Mouse (Mus musculus) midbrain, embryonic 13.5 days (tissue): ENCODE measurements at regions not wholly inside any gene's neighbourhood (a gene's known extent, or its start where the extent isn't known, plus 50 kb on each side); places are given as distances from the start of the nearest gene placed in this dataset.

Experiments used
- ATAC-seq: fragments of 200-750 bp; cut with Nextera tagmentation; 2 replicates; pipeline ENCODE4 v1.8.0; 2017; ENCODE audit warnings: mild to moderate bottlenecking, moderate TSS enrichment, moderate library complexity
- H3K27ac ChIP-seq: fragments of 300-500 bp; sonication (generic); 2 replicates; pipeline ENCODE4 v1.5.1; 2015; ENCODE audit warnings: inconsistent platforms, mild to moderate bottlenecking, moderate library complexity
- H3K27me3 ChIP-seq: fragments of 300-500 bp; sonication (generic); 2 replicates; pipeline ENCODE4 v1.6.1; 2015; ENCODE audit warnings: mild to moderate bottlenecking, inconsistent platforms
- H3K36me3 ChIP-seq: fragments of 300-500 bp; sonication (generic); 2 replicates; pipeline ENCODE4 v1.6.1; 2015; ENCODE audit warnings: mild to moderate bottlenecking, inconsistent platforms
- H3K4me1 ChIP-seq: fragments of 300-500 bp; sonication (generic); replicated peaks from 2 replicates; pipeline ENCODE4 v1.6.1; 2015; ENCODE audit warnings: inconsistent platforms
- H3K4me2 ChIP-seq: fragments of 300-500 bp; sonication (generic); replicated peaks from 2 replicates; pipeline ENCODE4 v1.6.1; 2015; ENCODE audit warnings: moderate library complexity, mild to moderate bottlenecking, inconsistent platforms
- H3K4me3 ChIP-seq: fragments of 300-500 bp; sonication (generic); replicated peaks from 2 replicates; pipeline ENCODE4 v1.5.1; 2015; ENCODE audit warnings: mild to moderate bottlenecking, inconsistent platforms
- H3K9ac ChIP-seq: fragments of 300-500 bp; sonication (generic); replicated peaks from 2 replicates; pipeline ENCODE4 v1.6.1; 2015; ENCODE audit warnings: mild to moderate bottlenecking, inconsistent platforms
- H3K9me3 ChIP-seq: fragments of 300-500 bp; sonication (generic); 2 replicates; pipeline ENCODE4 v1.6.1; 2016; ENCODE audit warnings: mild to moderate bottlenecking, inconsistent platforms
- WGBS: fragments of 180-500 bp; shearing (Covaris S2); methylation state at CpG from one replicate; pipeline ENCODE4 v1.1.7; 2015; 5-methylcytosine and 5-hydroxymethylcytosine counted together

DNA sequence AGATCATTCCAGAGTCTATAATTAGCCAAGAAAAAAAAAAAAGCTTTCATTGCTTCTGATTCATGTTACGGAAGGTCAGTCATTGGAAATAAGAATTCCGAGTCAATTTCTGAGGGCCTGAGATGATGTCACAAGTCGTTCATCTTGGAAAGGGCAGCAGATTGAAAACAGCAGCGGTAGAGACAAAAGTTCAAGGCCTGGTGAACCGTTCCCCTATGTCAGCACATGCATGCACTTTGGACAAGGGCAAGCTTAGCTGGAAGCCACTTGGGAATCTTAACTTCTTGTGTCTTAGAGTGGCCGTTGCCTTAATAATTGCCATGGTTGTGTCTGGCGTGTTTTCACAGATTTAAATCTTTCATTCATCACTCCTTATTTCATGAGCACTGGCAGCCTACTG is 65.6 kb upstream of the Fam13c start:
- H3K27me3 ChIP-seq: no peaks in the 10 kb centered on the region
- no peak for ATAC-seq
- no peak overlapping the region for H3K9ac ChIP-seq
- H3K4me3 ChIP-seq: no peak overlapping the region
- H3K4me2 ChIP-seq: no peak overlapping the region
- peaks cover 2% of the 10 kb centered on the region; the same call in 1 of the 2 replicates for H3K4me1 ChIP-seq
- H3K9me3 ChIP-seq: no peaks in the 10 kb centered on the region
- WGBS: 87% methylated on average over 7 of the region's 7 CpGs
- no peak overlapping the region for H3K27ac ChIP-seq
- H3K36me3 ChIP-seq: no peaks in the 10 kb centered on the region

DNA sequence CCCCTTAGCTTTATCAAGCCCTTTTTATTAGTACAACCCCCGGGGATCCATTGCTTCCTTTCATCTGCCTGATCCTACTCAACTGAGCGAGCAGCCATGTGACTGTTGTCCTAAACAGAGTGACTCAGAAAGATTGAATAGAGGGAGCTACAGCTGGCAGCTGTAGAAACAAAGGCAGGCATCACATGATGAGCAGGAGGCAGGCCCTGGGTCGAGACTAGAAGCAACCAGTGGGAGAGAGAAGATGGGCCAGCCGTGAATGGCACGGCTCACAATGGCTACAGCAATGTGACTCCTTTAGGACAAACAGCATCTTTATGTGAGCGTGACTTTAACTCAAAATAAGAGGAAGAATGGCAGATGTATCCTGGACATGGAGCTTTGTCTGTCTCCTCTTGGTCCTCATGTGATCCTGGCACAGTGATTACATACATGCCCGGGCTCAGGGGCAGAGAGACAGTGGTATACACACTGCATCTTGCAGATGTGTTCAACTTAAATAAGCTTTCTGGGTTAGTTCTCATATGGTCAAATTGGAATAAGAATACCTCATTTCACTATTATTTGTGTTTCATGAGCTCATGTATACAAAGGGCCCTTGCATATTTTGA is 60.1 kb upstream of the Fam13c start:
- H3K36me3 ChIP-seq: no peaks in the 10 kb centered on the region
- no peak overlapping the region for H3K4me3 ChIP-seq
- peak; percentile 83 for ATAC-seq
- no peak overlapping the region for H3K9ac ChIP-seq
- no peaks in the 10 kb centered on the region for H3K9me3 ChIP-seq
- H3K27me3 ChIP-seq: no peaks in the 10 kb centered on the region
- 16% methylated on average over 7 of the region's 7 CpGs for WGBS
- H3K4me1 ChIP-seq: peaks cover 9% of the 10 kb centered on the region
- H3K27ac ChIP-seq: peak overlapping the region; percentile 41; the same call in 1 of the 2 replicates
- no peak overlapping the region for H3K4me2 ChIP-seq

DNA sequence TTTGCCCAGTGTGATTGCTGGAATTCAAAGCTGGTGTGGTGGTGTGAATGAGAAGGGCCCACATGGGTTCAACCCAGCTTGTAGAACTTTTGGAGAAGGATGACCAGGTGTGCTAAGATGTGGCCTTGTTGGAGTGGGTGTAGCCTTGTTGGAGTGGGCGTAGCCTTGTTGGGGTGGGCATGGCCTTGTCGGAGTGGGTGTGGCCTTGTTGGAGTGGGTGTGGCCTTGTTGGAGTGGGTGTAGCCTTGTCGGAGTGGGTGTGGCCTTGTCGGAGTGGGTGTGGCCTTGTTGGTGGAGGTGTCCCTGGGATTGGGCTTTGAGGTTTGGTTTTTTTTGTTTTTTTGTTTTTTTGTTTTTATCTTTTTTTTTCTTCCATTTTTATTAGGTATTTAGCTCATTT is 55.6 kb upstream of the Fam13c start:
- 93% methylated on average over 4 of the region's 4 CpGs for WGBS
- no peak overlapping the region for H3K27ac ChIP-seq
- H3K4me1 ChIP-seq: peaks cover 7% of the 10 kb centered on the region
- no peaks in the 10 kb centered on the region for H3K36me3 ChIP-seq
- H3K4me2 ChIP-seq: no peak overlapping the region
- no peaks in the 10 kb centered on the region for H3K27me3 ChIP-seq
- ATAC-seq: no peak
- H3K9me3 ChIP-seq: no peaks in the 10 kb centered on the region
- no peak overlapping the region for H3K9ac ChIP-seq
- no peak overlapping the region for H3K4me3 ChIP-seq

DNA sequence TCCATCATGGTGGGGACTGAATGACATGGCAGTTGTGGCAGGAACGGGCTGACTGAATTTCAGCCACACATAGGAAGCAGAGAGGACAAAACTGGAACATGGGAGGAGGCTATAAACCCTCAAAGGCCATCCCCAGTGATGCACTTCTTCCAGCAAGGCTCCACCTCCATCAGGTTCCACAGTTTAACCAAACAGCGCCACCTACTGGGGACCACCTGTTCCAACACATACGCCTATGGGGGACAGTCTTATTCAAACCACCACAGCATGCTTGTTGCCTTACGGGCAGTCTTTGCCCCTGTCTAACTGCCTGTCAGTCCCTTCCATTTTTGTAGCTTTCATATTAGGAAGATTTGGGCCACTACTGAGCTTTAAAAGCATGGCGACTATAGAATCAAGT is 52.6 kb upstream of the Fam13c start:
- WGBS: 87% methylated on average over 5 of the region's 5 CpGs
- Histone ChIP-seq H3K27me3 (no peaks in the 10 kb centered on the region), H3K4me2 (no peak overlapping the region), H3K4me1 (no peaks in the 10 kb centered on the region), H3K27ac (no peak overlapping the region), H3K36me3 (no peaks in the 10 kb centered on the region), H3K4me3 (no peak overlapping the region), H3K9me3 (0 out of 2 replicates have a peak, but pooled peaks cover 7% of the 10 kb centered on the region), H3K9ac (no peak overlapping the region)
- ATAC-seq: no peak
